Mouse (Mus musculus): Measurements from ENCODE around the gene Rgs3. TPM values are rescaled to one million over a fixed set of nuclear protein-coding genes. Genes with fewer than 3 reads are reported as not detected.
A peak's percentile ranks its signal among the peaks of the same experiment; 100 is the strongest.

The Rgs3 gene
- polyA plus RNA-seq, 1 experiment from 2014 or later = 66.9 TPM

DNA sequence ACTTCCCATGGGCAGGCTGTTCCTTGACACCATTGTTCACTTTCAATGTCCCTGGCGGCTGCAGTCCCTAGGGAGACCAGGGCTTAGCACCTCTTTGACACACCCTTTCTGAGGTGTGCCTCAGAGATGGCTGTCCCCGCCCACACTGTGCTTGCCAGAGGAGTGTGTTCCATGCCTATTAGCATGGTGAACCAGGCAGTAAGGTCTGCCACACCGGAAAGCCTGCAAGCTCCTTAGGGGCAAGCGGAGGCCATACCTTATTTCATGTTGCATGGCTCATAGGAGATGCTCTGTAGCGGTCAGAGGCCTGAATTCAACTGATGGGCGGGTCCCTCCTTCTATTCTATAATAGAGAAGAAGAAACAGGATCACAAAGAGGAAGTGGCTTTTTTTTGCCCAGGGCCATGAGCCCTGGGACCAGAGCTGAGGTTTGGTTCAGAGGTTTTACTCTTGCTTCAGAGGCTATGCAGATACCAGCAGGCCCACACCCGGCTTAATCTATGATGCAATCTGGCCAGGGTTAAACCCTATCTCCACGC is 101.7 kb downstream of the Rgs3 start:
- no peak overlapping the region for H3K4me2 ChIP-seq (ENCODE audit: low read length)
- 71% methylated on average over 8 of the region's 8 CpGs for WGBS
- H3K9me3 ChIP-seq (replicated peaks; ENCODE audit: control insufficient read depth, low read length, poor library complexity, severe bottlenecking) = no peaks in the 10 kb centered on the region
- no peaks in the 10 kb centered on the region for H3K27me3 ChIP-seq (ENCODE audit: control insufficient read depth, insufficient read depth, low read depth, low read length)
- no peak overlapping the region for H3K9ac ChIP-seq (ENCODE audit: low read depth, low read length)
- ATAC-seq = no peak
- H3K4me1 ChIP-seq (ENCODE audit: control insufficient read depth, insufficient read depth, low read length) = peaks cover 25% of the 10 kb centered on the region
- no peak overlapping the region for H3K27ac ChIP-seq (ENCODE audit: low read length)
- H3K4me3 ChIP-seq (ENCODE audit: low read depth, low read length) = no peak overlapping the region
- no peaks in the 10 kb centered on the region for H3K36me3 ChIP-seq (ENCODE audit: control insufficient read depth, insufficient read depth, low read length)

DNA sequence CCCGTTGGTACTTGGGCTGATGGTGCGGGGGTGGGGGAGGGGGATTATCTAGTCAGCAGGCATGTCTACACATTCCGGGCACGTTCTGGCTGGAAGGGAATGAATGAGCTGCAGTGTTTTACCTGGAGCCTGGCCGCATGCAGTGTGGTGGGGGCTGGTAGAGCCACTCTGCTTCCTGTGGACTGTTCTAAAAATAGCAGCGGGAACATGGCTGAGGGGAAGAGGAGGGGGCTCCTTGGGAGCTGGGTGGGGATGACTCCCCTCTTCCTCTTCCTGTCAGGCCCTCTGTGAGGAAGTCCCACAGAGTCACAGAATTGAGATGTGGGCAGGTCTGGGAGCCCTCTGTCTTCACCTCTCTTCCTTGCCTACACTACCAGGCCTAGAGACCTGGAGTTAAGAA is 103.7 kb downstream of the Rgs3 start:
- 8% methylated on average over 6 of the region's 6 CpGs for WGBS
- no peaks in the 10 kb centered on the region for H3K9me3 ChIP-seq (replicated peaks; ENCODE audit: control insufficient read depth, low read length, poor library complexity, severe bottlenecking)

DNA sequence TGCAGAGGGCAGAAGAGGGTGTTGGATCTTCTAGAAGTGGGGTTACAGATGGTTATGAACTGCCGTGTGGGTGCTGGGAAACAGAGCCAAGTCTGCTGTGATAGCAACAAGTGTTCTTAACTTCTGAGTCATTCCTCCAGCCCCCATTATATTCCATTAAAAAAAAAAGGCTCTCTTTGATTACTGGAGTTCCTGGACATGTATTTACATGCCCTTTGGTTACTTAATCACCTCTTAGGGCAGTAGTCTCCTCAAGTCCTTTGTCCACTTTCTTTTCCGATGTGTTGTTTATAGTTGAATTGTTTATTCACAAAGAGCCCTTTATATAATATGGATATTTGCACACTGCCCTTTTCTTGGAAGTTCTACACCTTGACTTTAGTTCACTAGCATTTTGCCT is 106.2 kb downstream of the Rgs3 start:
- H3K27ac ChIP-seq (ENCODE audit: low read length) = no peak overlapping the region
- H3K4me2 ChIP-seq (ENCODE audit: low read length) = no peak overlapping the region
- H3K36me3 ChIP-seq (ENCODE audit: control insufficient read depth, insufficient read depth, low read length) = no peaks in the 10 kb centered on the region
- no peaks in the 10 kb centered on the region for H3K27me3 ChIP-seq (ENCODE audit: control insufficient read depth, insufficient read depth, low read depth, low read length)
- WGBS = 78% methylated on average over 2 of the region's 2 CpGs
- H3K9ac ChIP-seq (ENCODE audit: low read depth, low read length) = no peak overlapping the region
- ATAC-seq = no peak
- peaks cover 14% of the 10 kb centered on the region for H3K4me1 ChIP-seq (ENCODE audit: control insufficient read depth, insufficient read depth, low read length)
- no peaks in the 10 kb centered on the region for H3K9me3 ChIP-seq (replicated peaks; ENCODE audit: control insufficient read depth, low read length, poor library complexity, severe bottlenecking)
- H3K4me3 ChIP-seq (ENCODE audit: low read depth, low read length) = no peak overlapping the region

More for the DNA sequence above, 103.7 kb downstream of the Rgs3 start:
- H3K4me1 ChIP-seq (ENCODE audit: control insufficient read depth, insufficient read depth, low read length) = peaks cover 25% of the 10 kb centered on the region
- no peak overlapping the region for H3K9ac ChIP-seq (ENCODE audit: low read depth, low read length)
- peak; percentile 81 for ATAC-seq
- H3K4me2 ChIP-seq (ENCODE audit: low read length) = no peak overlapping the region
- no peaks in the 10 kb centered on the region for H3K27me3 ChIP-seq (ENCODE audit: control insufficient read depth, insufficient read depth, low read depth, low read length)
- H3K4me3 ChIP-seq (ENCODE audit: low read depth, low read length) = no peak overlapping the region
- H3K36me3 ChIP-seq (ENCODE audit: control insufficient read depth, insufficient read depth, low read length) = no peaks in the 10 kb centered on the region
- peak overlapping the region; percentile 24 for H3K27ac ChIP-seq (ENCODE audit: low read length)

DNA sequence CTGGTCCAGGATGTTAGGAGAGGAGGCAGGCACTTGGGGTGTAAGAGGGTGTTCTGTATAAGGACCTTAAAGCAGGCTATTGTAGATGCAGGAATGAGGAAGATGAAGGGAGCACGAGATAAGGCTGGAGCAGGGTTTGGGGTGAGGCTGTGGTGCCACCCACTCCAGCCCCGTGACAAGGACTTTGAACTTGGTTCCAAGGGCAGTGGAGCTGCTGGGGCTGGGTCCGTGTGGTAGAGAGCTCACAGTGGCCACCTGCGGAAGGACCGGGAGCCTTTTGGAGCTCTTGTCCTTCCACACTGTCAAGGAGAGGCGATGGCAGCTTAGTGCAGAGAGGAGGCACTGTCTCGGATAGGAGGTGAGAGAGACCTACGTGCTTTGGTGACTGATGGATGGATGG is 109.0 kb downstream of the Rgs3 start:
- H3K9ac ChIP-seq (ENCODE audit: low read depth, low read length) = no peak overlapping the region
- no peaks in the 10 kb centered on the region for H3K9me3 ChIP-seq (replicated peaks; ENCODE audit: control insufficient read depth, low read length, poor library complexity, severe bottlenecking)
- 91% methylated on average over 8 of the region's 8 CpGs for WGBS
- no peaks in the 10 kb centered on the region for H3K27me3 ChIP-seq (ENCODE audit: control insufficient read depth, insufficient read depth, low read depth, low read length)
- H3K4me1 ChIP-seq (ENCODE audit: control insufficient read depth, insufficient read depth, low read length) = peaks cover 4% of the 10 kb centered on the region
- H3K36me3 ChIP-seq (ENCODE audit: control insufficient read depth, insufficient read depth, low read length) = no peaks in the 10 kb centered on the region
- H3K4me3 ChIP-seq (ENCODE audit: low read depth, low read length) = no peak overlapping the region
- no peak overlapping the region for H3K27ac ChIP-seq (ENCODE audit: low read length)
- ATAC-seq = no peak
- H3K4me2 ChIP-seq (ENCODE audit: low read length) = no peak overlapping the region

DNA sequence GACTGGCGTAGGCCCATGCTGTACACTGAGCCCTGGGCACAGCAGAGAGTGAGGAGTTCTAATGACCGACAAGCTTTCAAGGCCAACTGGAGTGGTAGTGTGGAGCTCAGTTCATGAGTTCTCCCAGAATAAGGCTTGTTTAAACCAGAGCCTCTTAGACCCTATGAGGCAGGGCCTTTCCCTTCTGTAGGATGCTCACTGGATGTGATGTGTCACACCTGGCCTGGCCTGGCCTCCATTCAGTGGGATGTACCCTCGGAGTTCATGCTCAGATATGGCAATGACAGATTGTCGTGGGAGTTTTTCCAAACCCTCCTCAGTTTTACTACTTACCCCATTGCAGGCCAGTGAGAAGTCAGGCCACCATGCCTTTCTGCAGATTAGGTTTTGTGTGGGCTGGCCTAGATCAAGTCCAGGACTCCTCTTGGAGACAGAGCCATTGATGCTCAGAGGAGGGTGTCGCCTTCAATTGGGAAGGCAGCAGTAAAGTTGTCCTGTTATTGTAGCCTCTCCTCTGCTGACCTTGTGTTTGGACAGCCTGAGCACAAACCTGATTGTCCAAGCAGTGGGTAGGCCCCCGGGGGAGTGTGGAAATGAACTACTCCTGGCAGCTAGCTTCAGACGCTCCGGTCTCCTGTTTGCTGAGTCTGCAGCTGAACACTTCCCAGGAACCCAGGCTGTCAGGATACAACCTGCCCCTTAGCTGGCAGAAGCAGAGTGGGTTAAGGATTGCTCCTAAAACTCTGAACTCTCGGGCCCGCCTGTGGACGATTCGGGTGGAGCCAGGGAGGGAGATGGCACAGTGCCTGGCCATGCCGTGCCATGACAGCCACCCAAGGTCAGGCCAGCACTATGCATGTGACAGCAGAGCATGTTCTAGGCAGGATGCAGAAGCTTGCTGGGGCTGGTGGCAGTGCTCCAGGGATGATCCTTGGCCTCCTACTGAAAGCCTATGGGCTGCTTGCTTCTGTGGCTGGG is 109.7 kb downstream of the Rgs3 start:
- Histone ChIP-seq H3K4me1 (ENCODE audit: control insufficient read depth, insufficient read depth, low read length) (peaks cover 2% of the 10 kb centered on the region; the same call in 1 of the 2 replicates), H3K27ac (ENCODE audit: low read length) (no peak overlapping the region), H3K9ac (ENCODE audit: low read depth, low read length) (0 out of 2 replicates have a peak overlapping the region, but pooled peaks have one; percentile 10), H3K4me2 (ENCODE audit: low read length) (no peak overlapping the region), H3K4me3 (ENCODE audit: low read depth, low read length) (no peak overlapping the region), H3K9me3 (replicated peaks; ENCODE audit: control insufficient read depth, low read length, poor library complexity, severe bottlenecking) (no peaks in the 10 kb centered on the region), H3K27me3 (ENCODE audit: control insufficient read depth, insufficient read depth, low read depth, low read length) (no peaks in the 10 kb centered on the region), H3K36me3 (ENCODE audit: control insufficient read depth, insufficient read depth, low read length) (no peaks in the 10 kb centered on the region)
- ATAC-seq = no peak
- WGBS = 85% methylated on average over 13 of the region's 13 CpGs

DNA sequence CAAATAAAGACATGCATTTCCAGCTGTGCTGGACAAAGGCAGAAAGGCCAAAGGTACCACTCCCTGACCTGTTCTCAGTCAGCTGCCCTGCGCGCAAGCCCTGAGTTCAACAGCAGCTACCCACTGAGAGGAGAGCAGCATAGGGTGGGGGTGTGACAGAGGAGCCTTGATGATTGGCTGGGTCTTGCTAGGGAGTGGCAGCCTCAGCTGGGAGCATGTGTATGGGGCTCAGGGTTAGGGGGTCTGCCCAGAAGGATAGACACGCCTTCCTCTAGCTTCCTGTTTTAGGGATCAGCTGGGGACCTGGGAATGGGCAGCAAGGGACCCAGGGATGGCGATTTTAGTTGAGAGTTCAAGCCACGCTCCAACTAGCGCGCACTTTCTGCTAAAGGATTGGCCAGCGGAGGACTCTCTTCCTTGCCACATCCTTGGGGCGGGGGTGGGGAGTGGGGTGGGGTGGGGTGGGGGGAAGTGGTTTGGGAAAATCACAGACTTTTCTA is 113.9 kb downstream of the Rgs3 start:
- Histone ChIP-seq H3K9me3 (replicated peaks; ENCODE audit: control insufficient read depth, low read length, poor library complexity, severe bottlenecking) (no peaks in the 10 kb centered on the region), H3K4me1 (ENCODE audit: control insufficient read depth, insufficient read depth, low read length) (peaks cover 39% of the 10 kb centered on the region), H3K4me2 (ENCODE audit: low read length) (peak overlapping the region; percentile 87), H3K27me3 (ENCODE audit: control insufficient read depth, insufficient read depth, low read depth, low read length) (no peaks in the 10 kb centered on the region), H3K27ac (ENCODE audit: low read length) (no peak overlapping the region), H3K9ac (ENCODE audit: low read depth, low read length) (peak overlapping the region; percentile 84), H3K36me3 (ENCODE audit: control insufficient read depth, insufficient read depth, low read length) (no peaks in the 10 kb centered on the region), H3K4me3 (ENCODE audit: low read depth, low read length) (peak overlapping the region; percentile 63)
- peak; percentile 64 for ATAC-seq
- WGBS = 3% methylated on average over 9 of the region's 9 CpGs

DNA sequence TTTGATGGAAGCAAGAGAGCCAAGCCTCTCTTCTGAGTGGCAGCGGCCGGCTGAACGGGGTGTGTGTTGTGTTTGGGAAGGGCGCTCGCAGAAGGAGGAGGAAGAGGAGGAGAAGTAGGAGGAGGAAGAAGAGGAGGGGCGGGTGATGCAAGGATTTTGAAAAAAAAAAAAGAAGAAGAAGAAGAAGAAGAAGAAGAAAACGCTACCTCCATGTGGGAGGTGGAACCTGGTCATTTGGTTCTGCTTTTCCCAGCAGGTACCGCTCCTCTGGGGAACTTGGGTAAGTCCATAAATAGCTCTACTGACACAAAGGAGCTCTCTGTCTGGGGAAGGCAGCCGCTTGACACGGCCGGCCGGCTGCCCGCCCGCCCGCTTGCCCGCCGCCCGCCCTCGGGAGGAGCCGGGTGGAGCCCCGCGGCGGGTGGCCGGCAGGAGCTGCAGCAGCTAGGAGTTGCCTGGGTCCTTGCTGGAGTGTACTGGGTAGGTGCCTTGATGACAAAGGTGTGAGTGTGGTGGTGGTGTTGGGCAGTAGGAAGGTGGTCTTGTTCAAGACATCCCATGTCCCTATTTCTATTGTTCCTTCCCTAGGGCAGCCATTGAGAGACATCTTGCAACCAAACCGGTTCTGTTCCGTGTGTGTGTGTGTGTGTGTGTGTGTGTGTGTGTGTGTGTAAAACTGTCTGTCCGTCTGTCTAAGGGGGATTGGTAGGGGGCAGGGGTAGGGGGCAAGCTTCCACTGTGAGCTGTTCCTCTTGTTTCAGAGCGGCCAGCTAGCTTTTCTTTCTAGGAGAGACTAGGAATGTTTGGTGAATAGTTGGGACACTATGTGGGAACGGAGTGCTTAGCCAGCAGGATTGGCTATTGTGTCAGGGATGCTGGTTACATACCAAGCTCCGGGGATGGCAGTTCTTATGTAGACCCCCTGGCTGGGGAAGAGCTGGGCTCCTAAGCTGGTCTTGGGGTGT is 114.7 kb downstream of the Rgs3 start:
- H3K36me3 ChIP-seq (ENCODE audit: control insufficient read depth, insufficient read depth, low read length) = no peaks in the 10 kb centered on the region
- H3K27ac ChIP-seq (ENCODE audit: low read length) = peak overlapping the region; percentile 74
- peak overlapping the region; percentile 63 for H3K4me3 ChIP-seq (ENCODE audit: low read depth, low read length)
- no peaks in the 10 kb centered on the region for H3K27me3 ChIP-seq (ENCODE audit: control insufficient read depth, insufficient read depth, low read depth, low read length)
- H3K9ac ChIP-seq (ENCODE audit: low read depth, low read length) = peak overlapping the region; percentile 84
- 2% methylated on average over 29 of the region's 30 CpGs for WGBS
- H3K4me1 ChIP-seq (ENCODE audit: control insufficient read depth, insufficient read depth, low read length) = peaks cover 45% of the 10 kb centered on the region
- H3K9me3 ChIP-seq (replicated peaks; ENCODE audit: control insufficient read depth, low read length, poor library complexity, severe bottlenecking) = no peaks in the 10 kb centered on the region
- peak overlapping the region; percentile 87 for H3K4me2 ChIP-seq (ENCODE audit: low read length)
- peak; percentile 44 for ATAC-seq

DNA sequence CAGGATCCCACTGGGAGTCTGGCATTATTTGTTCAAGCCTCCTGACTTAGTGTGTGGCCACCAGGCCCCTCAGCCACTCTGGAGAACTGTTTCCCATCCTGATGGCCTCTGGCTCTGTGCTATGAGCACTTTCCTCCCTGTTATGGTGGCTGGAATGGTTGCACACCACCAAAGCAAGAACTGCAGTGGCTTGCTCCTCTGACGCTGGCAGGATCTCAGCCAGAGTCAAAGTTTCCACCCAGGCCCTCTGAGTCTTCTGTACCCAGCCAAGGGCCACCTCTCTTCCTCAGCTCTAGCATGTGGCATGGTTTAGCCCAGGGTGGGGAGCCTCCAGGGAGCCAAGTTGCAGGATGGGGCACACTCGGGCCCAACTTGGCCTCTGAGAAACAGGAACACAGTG is 115.7 kb downstream of the Rgs3 start:
- H3K9me3 ChIP-seq (replicated peaks; ENCODE audit: control insufficient read depth, low read length, poor library complexity, severe bottlenecking) = no peaks in the 10 kb centered on the region
- no peaks in the 10 kb centered on the region for H3K36me3 ChIP-seq (ENCODE audit: control insufficient read depth, insufficient read depth, low read length)
- no peaks in the 10 kb centered on the region for H3K27me3 ChIP-seq (ENCODE audit: control insufficient read depth, insufficient read depth, low read depth, low read length)
- peak overlapping the region; percentile 74; the same call in 1 of the 2 replicates for H3K27ac ChIP-seq (ENCODE audit: low read length)
- WGBS = 65% methylated on average over 2 of the region's 2 CpGs
- peak overlapping the region; percentile 87 for H3K4me2 ChIP-seq (ENCODE audit: low read length)
- peak overlapping the region; percentile 63 for H3K4me3 ChIP-seq (ENCODE audit: low read depth, low read length)
- H3K9ac ChIP-seq (ENCODE audit: low read depth, low read length) = peak overlapping the region; percentile 84
- no peak for ATAC-seq
- peaks cover 46% of the 10 kb centered on the region for H3K4me1 ChIP-seq (ENCODE audit: control insufficient read depth, insufficient read depth, low read length)
